Mouse (Mus musculus) Patski (cell line): ENCODE data around the gene Alg14. TPM values are rescaled to one million over a fixed set of nuclear protein-coding genes. Genes with fewer than 3 reads are reported as not detected.

Experiments used
- ATAC-seq: fragments of 100-300 bp; one replicate; pipeline ENCODE4 v1.8.0; 2021
- CTCF ChIA-PET: fragments of 350-600 bp; sonication (Branson Sonifier 250); formaldehyde crosslinking; loops from one replicate; lab custom pipeline; 2022; ENCODE audit warnings: inconsistent platforms; lab: Charles Lee
- POLR2A ChIA-PET: fragments of 350-600 bp; sonication (Branson Sonifier 250); formaldehyde crosslinking; loops from one replicate; lab custom pipeline; 2022; ENCODE audit warnings: antibody characterized with exemption, inconsistent platforms; lab: Charles Lee
- DNase-seq: peaks from one replicate; pipeline ENCODE4 v3.0.0-alpha.2; 2011; ENCODE audit warnings: low read depth, low spot score
- H3K27me3 ChIP-seq: fragments of 371-371 bp; one replicate; pipeline ENCODE4 v1.5.1; 2021
- CTCF ChIP-seq: fragments of 100-300 bp; IDR thresholded peaks from one replicate; pipeline ENCODE4 v1.5.1; 2021
- in situ Hi-C: fragments of 300-500 bp; cut with MboI; formaldehyde crosslinking; loops from 3 replicates; pipeline ENCODE4 v1.11.1; 2018; ENCODE audit warnings: low pct_unique_long_range_greater_than_20kb, mixed read lengths
- polyA plus RNA-seq: library from polyadenylated mRNA; unstranded; gene quantifications from one replicate; pipeline ENCODE4 v1.2.3, GENCODE M21; 2021

Alg14 gene
- polyA plus RNA-seq, 1 experiment from 2014 or later = 53.5 TPM

- in situ Hi-C loops = no loop called here
- DNase-seq = peak; percentile 67
- no peak for TF ChIP-seq CTCF
- H3K27me3 ChIP-seq = no peaks in the 10 kb centered on the region
- CTCF ChIA-PET = interaction anchor here (0.8 to 2.6 kb wide), 12 partner anchors 9 to 120 kb away, joined by 3 to 9 read pairs (median 4); no protein-coding TSS in a partner anchor
- POLR2A ChIA-PET = interaction anchor here (0.7 to 2.9 kb wide), 5 partner anchors 25 to 104 kb away, joined by 3 to 19 read pairs (median 4); partner anchors contain the start of gene Cnn3
- ATAC-seq = peak; percentile 42
Observed at GRCm38 (mm10) chr3:121370830-121371526, 79.4 kb downstream of the Alg14 start.

GRCm38 (mm10) chr3:121371527-121372220 lies 80.1 kb downstream of the Alg14 start:
- peak; percentile 98 for DNase-seq

GRCm38 (mm10) chr3:121373897-121374441 lies 82.4 kb downstream of the Alg14 start:
- no peaks in the 10 kb centered on the region for H3K27me3 ChIP-seq
- DNase-seq (no peak), ATAC-seq (no peak)
- ChIA-PET CTCF (interaction anchor here (1.0 to 1.6 kb wide), 3 partner anchors 10 to 132 kb away, joined by 3 to 5 read pairs (median 4); no protein-coding TSS in a partner anchor), POLR2A (interaction anchor here (0.6 kb wide), 1 partner anchor 821 kb away, joined by 3 read pairs; no protein-coding TSS in a partner anchor)
- TF ChIP-seq CTCF = no peak
- in situ Hi-C loops = no loop called here

More at GRCm38 (mm10) chr3:121371527-121372220, 80.1 kb downstream of the Alg14 start:
- peak; percentile 92 for ATAC-seq
- CTCF ChIA-PET = interaction anchor here (1.0 to 2.6 kb wide), 15 partner anchors 9 to 134 kb away, joined by 3 to 9 read pairs (median 4); partner anchors contain the start of gene Cnn3
- no peak for TF ChIP-seq CTCF
- POLR2A ChIA-PET = interaction anchor here (0.6 to 2.9 kb wide), 7 partner anchors 26 to 660 kb away, joined by 3 to 19 read pairs (median 4); partner anchors contain the start of gene Cnn3
- no peaks in the 10 kb centered on the region for H3K27me3 ChIP-seq
- in situ Hi-C loops = no loop called here

GRCm38 (mm10) chr3:121375541-121376129 lies 84.1 kb downstream of the Alg14 start:
- no peaks in the 10 kb centered on the region for H3K27me3 ChIP-seq
- TF ChIP-seq CTCF = no peak
- POLR2A ChIA-PET = interaction anchor here (0.6 to 1.4 kb wide), 4 partner anchors 52 to 359 kb away, joined by 3 to 5 read pairs (median 4); no protein-coding TSS in a partner anchor
- CTCF ChIA-PET = interaction anchor here (0.6 to 2.1 kb wide), 5 partner anchors 9 to 138 kb away, joined by 3 to 5 read pairs (median 3); no protein-coding TSS in a partner anchor
- peak; percentile 31 for ATAC-seq
- in situ Hi-C loops = no loop called here
- peak; percentile 86 for DNase-seq

GRCm38 (mm10) chr3:121378708-121379612 lies 87.4 kb downstream of the Alg14 start:
- ATAC-seq = no peak
- TF ChIP-seq CTCF = no peak
- no peaks in the 10 kb centered on the region for H3K27me3 ChIP-seq
- CTCF ChIA-PET = interaction anchor here (0.9 to 1.6 kb wide), 8 partner anchors 10 to 120 kb away, joined by 3 to 5 read pairs (median 4); no protein-coding TSS in a partner anchor
- in situ Hi-C loops = no loop called here
- DNase-seq = no peak
- POLR2A ChIA-PET = interaction anchor here (0.6 to 1.2 kb wide), 4 partner anchors 14 to 116 kb away, joined by 3 to 5 read pairs (median 4); no protein-coding TSS in a partner anchor

GRCm38 (mm10) chr3:121379699-121380098 lies 88.1 kb downstream of the Alg14 start:
- DNase-seq (no peak), ATAC-seq (peak; percentile 53)
- H3K27me3 ChIP-seq = no peaks in the 10 kb centered on the region
- CTCF ChIA-PET = interaction anchor here (1.0 to 1.6 kb wide), 7 partner anchors 9 to 120 kb away, joined by 3 to 5 read pairs (median 4); no protein-coding TSS in a partner anchor
- TF ChIP-seq CTCF = no peak
- in situ Hi-C loops = no loop called here
- POLR2A ChIA-PET = interaction anchor here (0.8 to 1.2 kb wide), 2 partner anchors 79 to 115 kb away, joined by 3 read pairs; no protein-coding TSS in a partner anchor

GRCm38 (mm10) chr3:121387471-121388009 lies 96.0 kb downstream of the Alg14 start:
- POLR2A ChIA-PET = interaction anchor here (0.6 kb wide), 1 partner anchor 40 kb away, joined by 4 read pairs; no protein-coding TSS in a partner anchor

GRCm38 (mm10) chr3:121389366-121389765 lies 97.8 kb downstream of the Alg14 start:
- POLR2A ChIA-PET = no interaction called here

More at GRCm38 (mm10) chr3:121387471-121388009, 96.0 kb downstream of the Alg14 start:
- ATAC-seq = no peak
- DNase-seq = no peak
- CTCF ChIA-PET = interaction anchor here (0.8 to 1.9 kb wide), 2 partner anchors 13 to 79 kb away, joined by 3 to 5 read pairs; no protein-coding TSS in a partner anchor
- in situ Hi-C loops = no loop called here
- no peaks in the 10 kb centered on the region for H3K27me3 ChIP-seq
- no peak for TF ChIP-seq CTCF

More at GRCm38 (mm10) chr3:121389366-121389765, 97.8 kb downstream of the Alg14 start:
- DNase-seq = no peak
- in situ Hi-C loops = no loop called here
- CTCF ChIA-PET = interaction anchor here (1.1 to 2.0 kb wide), 6 partner anchors 8 to 23 kb away, joined by 3 to 9 read pairs (median 4); no protein-coding TSS in a partner anchor
- ATAC-seq = no peak
- H3K27me3 ChIP-seq = no peaks in the 10 kb centered on the region
- no peak for TF ChIP-seq CTCF
